Mouse (Mus musculus): ENCODE results near the gene Dzank1.

- TF ChIP-seq CTCF (IDR thresholded peaks at IDR 0.05) (no peak), EP300 (IDR thresholded peaks at IDR 0.05) (no peak)
Observed at GRCm38 (mm10) chr2:144439191-144439700, 88.0 kb downstream of the Dzank1 start.
